Mouse (Mus musculus): ENCODE results near the gene Myh6.

- TF ChIP-seq POLR2A (IDR thresholded peaks at IDR 0.05; ENCODE audit: insufficient read depth, low read depth, low read length) (peak; percentile 98), CTCF (IDR thresholded peaks at IDR 0.05) (no peak), EP300 (IDR thresholded peaks at IDR 0.05; ENCODE audit: insufficient read depth, low read depth, low read length) (peak; percentile 100)
Measured at GRCm38 (mm10) chr14:54954474-54954873, 12.3 kb downstream of the Myh6 start.
